Mouse (Mus musculus): Measurements from ENCODE around the gene Map4k3. TPM values are rescaled to one million over a fixed set of nuclear protein-coding genes. Genes with fewer than 3 reads are reported as not detected.

The Map4k3 gene
- polyA plus RNA-seq, 1 experiment, result 14.4 TPM

- TF ChIP-seq POLR2A (IDR thresholded peaks at IDR 0.05; ENCODE audit: control insufficient read depth, low read depth, low read length), result no peak
- no peak for TF ChIP-seq CTCF (IDR thresholded peaks at IDR 0.05; ENCODE audit: control insufficient read depth, insufficient read depth, insufficient replicate concordance, low read depth, low read length)
These were observed 14.7 kb downstream of the Map4k3 start for GRCm38 (mm10) chr17:80713588-80713987.

GRCm38 (mm10) chr17:80709921-80710838 lies 18.1 kb downstream of the Map4k3 start:
- Histone ChIP-seq H3K27ac (ENCODE audit: control insufficient read depth, insufficient read depth, low read depth, low read length) (no peak overlapping the region), H3K4me3 (ENCODE audit: control insufficient read depth, low read depth, low read length) (peak overlapping the region; percentile 12; the same call in 1 of the 2 replicates), H3K27me3 (ENCODE audit: control insufficient read depth, insufficient read depth, low read length) (no peaks in the 10 kb centered on the region), H3K4me1 (ENCODE audit: control insufficient read depth, insufficient read depth, low read length) (peaks cover 4% of the 10 kb centered on the region; the same call in 1 of the 2 replicates), H3K36me3 (ENCODE audit: control insufficient read depth, insufficient read depth, low read length) (no peaks in the 10 kb centered on the region)
- no peak for TF ChIP-seq POLR2A (IDR thresholded peaks at IDR 0.05; ENCODE audit: control insufficient read depth, low read depth, low read length)
- TF ChIP-seq CTCF (IDR thresholded peaks at IDR 0.05; ENCODE audit: control insufficient read depth, insufficient read depth, insufficient replicate concordance, low read depth, low read length), result no peak

More at GRCm38 (mm10) chr17:80713588-80713987, 14.7 kb downstream of the Map4k3 start:
- Histone ChIP-seq H3K36me3 (ENCODE audit: control insufficient read depth, insufficient read depth, low read length) (no peaks in the 10 kb centered on the region), H3K4me3 (ENCODE audit: control insufficient read depth, low read depth, low read length) (no peak overlapping the region), H3K4me1 (ENCODE audit: control insufficient read depth, insufficient read depth, low read length) (peaks cover 4% of the 10 kb centered on the region; the same call in 1 of the 2 replicates), H3K27me3 (ENCODE audit: control insufficient read depth, insufficient read depth, low read length) (no peaks in the 10 kb centered on the region), H3K27ac (ENCODE audit: control insufficient read depth, insufficient read depth, low read depth, low read length) (no peak overlapping the region)

DNA sequence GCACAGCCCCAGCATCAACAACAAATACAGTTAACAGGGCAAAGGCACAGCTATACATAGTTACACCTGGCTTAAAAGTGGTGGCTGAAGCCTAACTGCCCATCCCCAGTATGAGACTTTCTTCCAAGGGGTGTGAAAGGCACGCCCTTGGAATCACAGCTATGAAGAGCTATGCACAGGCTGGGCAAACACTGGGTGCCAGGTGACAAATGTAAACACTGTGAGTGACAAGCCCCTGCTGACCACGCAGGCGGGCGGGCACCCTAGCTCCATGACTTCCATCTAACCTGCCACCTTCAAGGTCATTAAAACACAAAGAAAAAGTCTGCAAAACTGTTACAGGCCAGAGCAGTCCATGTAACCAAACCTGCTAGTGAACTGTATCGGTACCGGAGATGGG lies 19.5 kb downstream of the Map4k3 start:
- Histone ChIP-seq H3K27me3 (ENCODE audit: control insufficient read depth, insufficient read depth, low read length) (no peaks in the 10 kb centered on the region), H3K27ac (ENCODE audit: control insufficient read depth, insufficient read depth, low read depth, low read length) (no peak overlapping the region), H3K36me3 (ENCODE audit: control insufficient read depth, insufficient read depth, low read length) (no peaks in the 10 kb centered on the region), H3K4me3 (ENCODE audit: control insufficient read depth, low read depth, low read length) (no peak overlapping the region), H3K4me1 (ENCODE audit: control insufficient read depth, insufficient read depth, low read length) (peaks cover 4% of the 10 kb centered on the region; the same call in 1 of the 2 replicates)
- TF ChIP-seq CTCF (IDR thresholded peaks at IDR 0.05; ENCODE audit: control insufficient read depth, insufficient read depth, insufficient replicate concordance, low read depth, low read length) (no peak), POLR2A (IDR thresholded peaks at IDR 0.05; ENCODE audit: control insufficient read depth, low read depth, low read length) (no peak)

GRCm38 (mm10) chr17:80707176-80707575 lies 21.1 kb downstream of the Map4k3 start:
- H3K4me3 ChIP-seq (ENCODE audit: control insufficient read depth, low read depth, low read length), result no peak overlapping the region
- H3K27ac ChIP-seq (ENCODE audit: control insufficient read depth, insufficient read depth, low read depth, low read length), result no peak overlapping the region
- peaks cover 4% of the 10 kb centered on the region; the same call in 1 of the 2 replicates for H3K4me1 ChIP-seq (ENCODE audit: control insufficient read depth, insufficient read depth, low read length)
- TF ChIP-seq POLR2A (IDR thresholded peaks at IDR 0.05; ENCODE audit: control insufficient read depth, low read depth, low read length) (no peak), CTCF (IDR thresholded peaks at IDR 0.05; ENCODE audit: control insufficient read depth, insufficient read depth, insufficient replicate concordance, low read depth, low read length) (no peak)
- no peaks in the 10 kb centered on the region for H3K27me3 ChIP-seq (ENCODE audit: control insufficient read depth, insufficient read depth, low read length)
- H3K36me3 ChIP-seq (ENCODE audit: control insufficient read depth, insufficient read depth, low read length), result no peaks in the 10 kb centered on the region

DNA sequence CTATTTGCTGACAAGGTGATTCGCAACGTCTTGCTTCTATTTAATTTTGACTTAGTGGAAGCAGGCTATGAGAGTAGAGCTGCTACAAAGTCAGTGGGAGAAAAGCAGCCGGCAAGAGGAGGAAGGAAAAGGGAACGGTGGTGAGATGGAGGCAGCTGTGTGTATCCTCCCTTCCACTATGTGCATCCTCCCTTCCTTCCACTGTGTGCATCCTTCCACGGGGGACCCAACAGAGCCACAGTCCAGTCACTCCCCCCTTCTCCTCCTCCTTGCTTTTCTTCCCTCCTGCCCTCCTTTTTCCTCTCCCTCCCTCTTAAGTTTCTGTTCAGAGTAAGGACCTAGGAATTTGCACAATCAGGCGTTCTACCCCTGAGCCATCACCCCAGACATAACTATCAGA lies 21.7 kb downstream of the Map4k3 start:
- Histone ChIP-seq H3K4me3 (ENCODE audit: control insufficient read depth, low read depth, low read length) (no peak overlapping the region), H3K36me3 (ENCODE audit: control insufficient read depth, insufficient read depth, low read length) (no peaks in the 10 kb centered on the region), H3K4me1 (ENCODE audit: control insufficient read depth, insufficient read depth, low read length) (peaks cover 6% of the 10 kb centered on the region; the same call in 1 of the 2 replicates), H3K27ac (ENCODE audit: control insufficient read depth, insufficient read depth, low read depth, low read length) (no peak overlapping the region), H3K27me3 (ENCODE audit: control insufficient read depth, insufficient read depth, low read length) (no peaks in the 10 kb centered on the region)
- TF ChIP-seq POLR2A (IDR thresholded peaks at IDR 0.05; ENCODE audit: control insufficient read depth, low read depth, low read length) (no peak), CTCF (IDR thresholded peaks at IDR 0.05; ENCODE audit: control insufficient read depth, insufficient read depth, insufficient replicate concordance, low read depth, low read length) (no peak)

DNA sequence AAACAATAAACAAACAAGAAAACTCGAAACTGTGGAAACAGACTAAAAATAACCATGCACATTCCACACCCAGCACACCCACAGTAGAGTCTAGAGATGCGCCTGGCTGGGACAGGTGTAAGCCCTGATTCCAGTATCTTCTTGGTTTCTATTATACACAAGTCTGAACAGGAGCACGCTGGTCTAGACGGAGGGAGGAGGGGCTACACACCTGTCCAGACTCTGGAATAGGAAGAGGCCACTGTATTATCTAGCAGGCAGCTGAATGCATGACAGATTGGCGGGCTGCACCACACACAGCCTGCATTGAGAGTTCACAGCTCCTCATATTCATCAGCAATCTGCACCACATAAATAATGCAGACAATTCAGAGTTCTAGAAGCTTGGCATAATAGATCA lies 26.6 kb downstream of the Map4k3 start:
- Histone ChIP-seq H3K4me1 (ENCODE audit: control insufficient read depth, insufficient read depth, low read length) (peaks cover 2% of the 10 kb centered on the region; the same call in 1 of the 2 replicates), H3K36me3 (ENCODE audit: control insufficient read depth, insufficient read depth, low read length) (no peaks in the 10 kb centered on the region), H3K4me3 (ENCODE audit: control insufficient read depth, low read depth, low read length) (peak overlapping the region; percentile 61), H3K27me3 (ENCODE audit: control insufficient read depth, insufficient read depth, low read length) (no peaks in the 10 kb centered on the region), H3K27ac (ENCODE audit: control insufficient read depth, insufficient read depth, low read depth, low read length) (no peak overlapping the region)
- TF ChIP-seq CTCF (IDR thresholded peaks at IDR 0.05; ENCODE audit: control insufficient read depth, insufficient read depth, insufficient replicate concordance, low read depth, low read length) (no peak), POLR2A (IDR thresholded peaks at IDR 0.05; ENCODE audit: control insufficient read depth, low read depth, low read length) (no peak)

GRCm38 (mm10) chr17:80698930-80699329 lies 29.4 kb downstream of the Map4k3 start:
- Histone ChIP-seq H3K4me1 (ENCODE audit: control insufficient read depth, insufficient read depth, low read length) (peaks cover 2% of the 10 kb centered on the region; the same call in 1 of the 2 replicates), H3K36me3 (ENCODE audit: control insufficient read depth, insufficient read depth, low read length) (no peaks in the 10 kb centered on the region), H3K27me3 (ENCODE audit: control insufficient read depth, insufficient read depth, low read length) (no peaks in the 10 kb centered on the region), H3K27ac (ENCODE audit: control insufficient read depth, insufficient read depth, low read depth, low read length) (no peak overlapping the region), H3K4me3 (ENCODE audit: control insufficient read depth, low read depth, low read length) (no peak overlapping the region)
- no peak for TF ChIP-seq POLR2A (IDR thresholded peaks at IDR 0.05; ENCODE audit: control insufficient read depth, low read depth, low read length)
- TF ChIP-seq CTCF (IDR thresholded peaks at IDR 0.05; ENCODE audit: control insufficient read depth, insufficient read depth, insufficient replicate concordance, low read depth, low read length), result no peak
